Mouse (Mus musculus) midbrain, embryonic 16.5 days (tissue): ENCODE measurements around the gene Ncf2. TPM values are rescaled to one million over a fixed set of nuclear protein-coding genes. Genes with fewer than 3 reads are reported as not detected.

Experiments used
- ATAC-seq: fragments of 200-750 bp; cut with Nextera tagmentation; 2 replicates; pipeline ENCODE4 v1.8.0; 2017; ENCODE audit warnings: moderate TSS enrichment
- H3K27ac ChIP-seq: fragments of 300-500 bp; sonication (generic); 2 replicates; pipeline ENCODE4 v1.5.1; 2014; ENCODE audit warnings: mild to moderate bottlenecking, low read length, mixed read lengths
- H3K27me3 ChIP-seq: fragments of 300-500 bp; sonication (generic); 2 replicates; pipeline ENCODE4 v1.6.1; 2014; ENCODE audit warnings: low read depth, low read length, mixed read lengths; ENCODE audit not compliant: control insufficient read depth, insufficient read depth
- H3K36me3 ChIP-seq: fragments of 300-500 bp; sonication (generic); 2 replicates; pipeline ENCODE4 v1.6.1; 2014; ENCODE audit warnings: mild to moderate bottlenecking, low read length, moderate library complexity, mixed read lengths; ENCODE audit not compliant: control insufficient read depth, insufficient read depth
- H3K4me1 ChIP-seq: fragments of 300-500 bp; sonication (generic); 2 replicates; pipeline ENCODE4 v1.6.1; 2014; ENCODE audit warnings: mild to moderate bottlenecking, low read length, mixed read lengths; ENCODE audit not compliant: control insufficient read depth, insufficient read depth
- H3K4me2 ChIP-seq: fragments of 300-500 bp; sonication (generic); 2 replicates; pipeline ENCODE4 v1.6.1; 2014; ENCODE audit warnings: mild to moderate bottlenecking, low read length, mixed read lengths
- H3K4me3 ChIP-seq: fragments of 300-500 bp; sonication (generic); 2 replicates; pipeline ENCODE4 v1.5.1; 2014; ENCODE audit warnings: low read depth, mild to moderate bottlenecking, low read length, moderate library complexity, mixed read lengths
- H3K9ac ChIP-seq: fragments of 300-500 bp; sonication (generic); 2 replicates; pipeline ENCODE4 v1.6.1; 2014; ENCODE audit warnings: low read depth, low read length, mixed read lengths
- H3K9me3 ChIP-seq: fragments of 300-500 bp; sonication (generic); replicated peaks from 2 replicates; pipeline ENCODE4 v1.6.1; 2014; ENCODE audit warnings: mild to moderate bottlenecking, low read length, mixed read lengths; ENCODE audit not compliant: control insufficient read depth, poor library complexity, severe bottlenecking
- WGBS: fragments of 180-500 bp; shearing (Covaris S2); extraction: QIAGEN DNeasy Blood & Tissue Kit; methylation state at CpG from one replicate; pipeline ENCODE4 v1.1.7; 2014; 5-methylcytosine and 5-hydroxymethylcytosine counted together
- polyA plus RNA-seq: library from polyadenylated mRNA; unstranded; fragments of >200 nt; fragmentation: Nextera tagmentation; extraction: Ambion mirVana; gene quantifications from 2 replicates; pipeline ENCODE4 v1.2.1, GENCODE M21; 2015

Gene Ncf2
- polyA plus RNA-seq, 1 experiment from 2014 or later, result 2.3 TPM

DNA sequence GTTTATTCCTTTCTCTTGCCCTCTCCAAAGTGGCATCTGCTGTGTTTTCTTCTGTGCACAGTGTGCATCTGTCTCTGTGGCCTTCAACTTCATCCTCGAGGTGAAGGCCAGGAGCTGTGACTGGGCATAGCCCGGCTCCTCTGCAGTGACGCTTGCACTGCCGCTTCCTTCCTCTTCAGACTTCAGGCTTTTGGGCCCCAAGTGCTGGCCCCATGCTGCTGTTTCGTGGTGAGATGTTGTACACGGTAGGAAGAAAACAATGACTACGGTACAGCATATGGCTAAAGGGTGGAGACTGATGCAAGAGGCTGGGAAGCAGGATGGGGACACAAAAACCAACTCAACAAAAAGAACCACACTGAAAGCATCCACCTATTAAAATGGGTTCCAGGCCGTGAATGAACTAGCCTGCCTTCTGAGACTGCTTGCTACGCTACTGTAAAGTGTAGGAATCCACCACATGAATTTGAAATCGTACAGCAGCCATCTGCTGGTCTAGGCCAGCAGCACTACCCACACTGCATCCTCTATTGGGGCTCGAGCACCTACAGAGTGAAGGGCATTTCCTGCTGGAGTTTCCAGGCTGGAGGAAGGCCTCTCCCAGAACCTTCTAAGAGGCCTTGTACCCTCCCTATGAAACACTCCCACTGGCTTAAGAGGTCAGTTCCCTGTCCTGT is 38.2 kb downstream of the Ncf2 start:
- no peak for ATAC-seq
- Histone ChIP-seq H3K4me1 (no peaks in the 10 kb centered on the region), H3K27me3 (no peaks in the 10 kb centered on the region), H3K9me3 (no peaks in the 10 kb centered on the region), H3K4me3 (no peak overlapping the region), H3K27ac (no peak overlapping the region), H3K4me2 (no peak overlapping the region), H3K9ac (no peak overlapping the region), H3K36me3 (peaks cover 34% of the 10 kb centered on the region)
- 84% methylated on average over 10 of the region's 11 CpGs for WGBS

GRCm38 (mm10) chr1:152838841-152839240 is 38.8 kb downstream of the Ncf2 start:
- no peak overlapping the region for H3K4me3 ChIP-seq
- WGBS, result 92% methylated on average over 12 of the region's 12 CpGs
- H3K36me3 ChIP-seq, result peaks cover 38% of the 10 kb centered on the region
- no peak overlapping the region for H3K27ac ChIP-seq
- no peak overlapping the region for H3K4me2 ChIP-seq
- no peaks in the 10 kb centered on the region for H3K9me3 ChIP-seq
- ATAC-seq, result no peak
- no peaks in the 10 kb centered on the region for H3K27me3 ChIP-seq
- no peaks in the 10 kb centered on the region for H3K4me1 ChIP-seq
- no peak overlapping the region for H3K9ac ChIP-seq

GRCm38 (mm10) chr1:152840343-152840742 is 40.3 kb downstream of the Ncf2 start:
- Histone ChIP-seq H3K4me3 (no peak overlapping the region), H3K27me3 (no peaks in the 10 kb centered on the region), H3K4me2 (no peak overlapping the region), H3K9ac (no peak overlapping the region), H3K36me3 (peaks cover 44% of the 10 kb centered on the region), H3K4me1 (no peaks in the 10 kb centered on the region), H3K9me3 (no peaks in the 10 kb centered on the region), H3K27ac (no peak overlapping the region)
- 95% methylated on average over 3 of the region's 3 CpGs for WGBS
- ATAC-seq, result no peak

DNA sequence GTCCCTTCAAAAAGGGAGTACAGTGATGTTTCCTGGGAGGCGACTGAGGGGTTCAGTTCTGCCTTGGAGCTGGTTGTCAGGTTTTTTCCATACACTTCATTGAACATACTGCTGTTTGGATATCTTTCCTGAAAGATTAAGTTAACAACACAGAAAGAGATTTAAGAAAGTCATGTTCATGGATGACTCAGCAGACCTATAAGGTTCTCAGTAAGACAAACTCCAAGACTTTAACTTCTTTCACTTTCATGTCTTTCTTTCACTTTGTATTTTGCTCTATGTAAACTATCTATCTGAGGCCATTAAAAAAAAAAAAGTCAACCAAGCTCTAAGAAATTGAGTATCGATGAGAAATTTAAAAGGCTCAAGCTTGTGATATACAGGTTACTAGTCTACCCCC is 41.1 kb downstream of the Ncf2 start:
- H3K4me1 ChIP-seq, result no peaks in the 10 kb centered on the region
- H3K27ac ChIP-seq, result no peak overlapping the region
- H3K27me3 ChIP-seq, result no peaks in the 10 kb centered on the region
- H3K36me3 ChIP-seq, result peaks cover 49% of the 10 kb centered on the region
- no peak overlapping the region for H3K4me2 ChIP-seq
- H3K9ac ChIP-seq, result no peak overlapping the region
- ATAC-seq, result no peak
- H3K4me3 ChIP-seq, result no peak overlapping the region
- 94% methylated on average over 2 of the region's 2 CpGs for WGBS
- H3K9me3 ChIP-seq, result no peaks in the 10 kb centered on the region

DNA sequence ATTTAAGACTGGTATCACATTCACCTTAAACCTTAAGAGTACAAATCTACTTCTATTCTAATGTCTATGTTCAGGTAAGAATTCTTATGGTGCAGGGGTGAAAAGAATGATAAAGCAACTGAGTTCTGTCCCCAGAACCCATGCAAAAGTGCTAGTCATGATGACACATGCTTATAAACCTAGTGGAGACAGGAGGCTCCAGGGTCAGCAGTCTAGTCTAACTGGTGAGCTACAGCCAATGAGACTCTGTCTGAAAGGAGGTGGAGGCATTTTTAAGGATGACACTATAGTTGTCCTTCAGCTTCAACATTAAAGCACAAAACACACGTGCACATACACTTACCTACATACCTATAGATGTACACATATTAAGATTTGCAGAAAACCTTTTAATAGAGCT is 44.6 kb downstream of the Ncf2 start:
- 92% methylated on average over 1 of the region's 1 CpGs for WGBS
- no peak for ATAC-seq
- H3K4me2 ChIP-seq, result no peak overlapping the region
- H3K9ac ChIP-seq, result no peak overlapping the region
- H3K4me3 ChIP-seq, result no peak overlapping the region
- H3K4me1 ChIP-seq, result no peaks in the 10 kb centered on the region
- H3K36me3 ChIP-seq, result peaks cover 41% of the 10 kb centered on the region
- no peaks in the 10 kb centered on the region for H3K27me3 ChIP-seq
- H3K9me3 ChIP-seq, result no peaks in the 10 kb centered on the region
- H3K27ac ChIP-seq, result no peak overlapping the region

GRCm38 (mm10) chr1:152845211-152845730 is 45.3 kb downstream of the Ncf2 start:
- Histone ChIP-seq H3K9me3 (no peaks in the 10 kb centered on the region), H3K27me3 (no peaks in the 10 kb centered on the region), H3K36me3 (peaks cover 36% of the 10 kb centered on the region), H3K4me2 (no peak overlapping the region), H3K9ac (no peak overlapping the region), H3K27ac (no peak overlapping the region), H3K4me3 (no peak overlapping the region), H3K4me1 (no peaks in the 10 kb centered on the region)
- ATAC-seq, result no peak
- 87% methylated on average over 3 of the region's 3 CpGs for WGBS

DNA sequence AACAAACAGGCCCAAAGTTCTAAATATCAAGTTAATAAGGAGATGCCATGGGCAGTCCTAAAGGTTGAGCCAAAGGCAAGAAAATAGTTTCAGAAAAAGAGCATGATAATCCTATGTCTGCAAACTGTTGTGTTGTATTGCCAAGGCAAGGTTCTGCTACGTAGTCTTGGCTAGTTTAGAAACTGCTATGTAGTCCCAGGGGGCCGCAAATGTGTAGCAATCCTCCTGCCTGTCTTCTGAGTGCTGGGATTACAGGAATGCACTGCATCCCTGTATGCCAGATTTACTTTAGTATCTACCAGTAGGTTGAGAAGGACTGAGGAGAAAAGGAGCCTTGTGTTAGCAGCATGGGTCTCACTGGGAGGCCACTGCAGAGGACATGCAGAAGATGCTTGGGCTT is 46.9 kb downstream of the Ncf2 start:
- Histone ChIP-seq H3K4me3 (no peak overlapping the region), H3K27me3 (no peaks in the 10 kb centered on the region), H3K27ac (no peak overlapping the region), H3K36me3 (peaks cover 25% of the 10 kb centered on the region), H3K9me3 (no peaks in the 10 kb centered on the region), H3K4me2 (no peak overlapping the region), H3K9ac (no peak overlapping the region), H3K4me1 (no peaks in the 10 kb centered on the region)
- no peak for ATAC-seq
- WGBS, result 93% methylated on average over 2 of the region's 2 CpGs

DNA sequence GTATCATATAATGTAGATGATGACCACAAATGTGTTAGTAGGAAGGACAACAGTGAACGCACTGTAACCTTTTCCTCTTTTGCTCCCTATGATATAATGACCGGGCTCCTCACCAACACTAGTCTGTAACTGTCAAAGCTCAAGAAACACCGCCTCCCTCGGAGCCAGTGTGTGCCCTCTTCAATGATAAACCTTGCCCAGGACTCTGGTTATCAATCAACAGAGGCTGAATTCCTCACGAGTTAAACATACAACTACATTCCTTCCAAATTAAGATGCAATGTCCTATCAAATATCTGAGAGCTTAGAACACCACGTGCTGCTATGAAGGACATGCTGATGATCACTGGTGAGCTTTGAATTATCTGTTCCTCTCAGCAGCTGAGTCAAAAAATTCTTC is 69.9 kb downstream of the Ncf2 start:
- ATAC-seq, result no peak

GRCm38 (mm10) chr1:152871031-152871430 is 71.0 kb downstream of the Ncf2 start:
- Histone ChIP-seq H3K4me3 (no peak overlapping the region), H3K9ac (no peak overlapping the region), H3K4me2 (no peak overlapping the region), H3K9me3 (no peaks in the 10 kb centered on the region), H3K4me1 (no peaks in the 10 kb centered on the region), H3K27ac (no peak overlapping the region), H3K36me3 (peaks cover 6% of the 10 kb centered on the region; the same call in 1 of the 2 replicates), H3K27me3 (no peaks in the 10 kb centered on the region)
- 83% methylated on average over 3 of the region's 3 CpGs for WGBS
- ATAC-seq, result no peak

More for the DNA sequence above, 69.9 kb downstream of the Ncf2 start:
- H3K4me1 ChIP-seq, result no peaks in the 10 kb centered on the region
- no peak overlapping the region for H3K4me3 ChIP-seq
- no peak overlapping the region for H3K4me2 ChIP-seq
- H3K9ac ChIP-seq, result no peak overlapping the region
- no peaks in the 10 kb centered on the region for H3K9me3 ChIP-seq
- no peaks in the 10 kb centered on the region for H3K27me3 ChIP-seq
- peaks cover 8% of the 10 kb centered on the region; the same call in 1 of the 2 replicates for H3K36me3 ChIP-seq
- 93% methylated on average over 6 of the region's 6 CpGs for whole genome bisulfite sequencing
- H3K27ac ChIP-seq, result no peak overlapping the region
